Mouse (Mus musculus) kidney, embryonic 14.5 days (tissue): ENCODE data around the gene Kif26b. TPM values are rescaled to one million over a fixed set of nuclear protein-coding genes. Genes with fewer than 3 reads are reported as not detected.

Source experiments
- ATAC-seq: fragments of 200-750 bp; cut with Nextera tagmentation; 2 replicates; pipeline ENCODE4 v1.8.0; 2017; ENCODE audit warnings: moderate number of reproducible peaks, mild to moderate bottlenecking, moderate TSS enrichment, moderate library complexity; ENCODE audit not compliant: low FRiP score, low TSS enrichment
- H3K27ac ChIP-seq: fragments of 300-500 bp; sonication (generic); 2 replicates; pipeline ENCODE4 v1.5.1; 2014; ENCODE audit warnings: low read depth, mild to moderate bottlenecking, low read length, moderate library complexity, mixed read lengths
- H3K27me3 ChIP-seq: fragments of 300-500 bp; sonication (generic); 2 replicates; pipeline ENCODE4 v1.6.1; 2014; ENCODE audit warnings: mild to moderate bottlenecking, low read length; ENCODE audit not compliant: control insufficient read depth, insufficient read depth
- H3K36me3 ChIP-seq: fragments of 300-500 bp; sonication (generic); 2 replicates; pipeline ENCODE4 v1.6.1; 2014; ENCODE audit warnings: low read length, mixed read lengths; ENCODE audit not compliant: control insufficient read depth, insufficient read depth
- H3K4me1 ChIP-seq: fragments of 300-500 bp; sonication (generic); 2 replicates; pipeline ENCODE4 v1.6.1; 2014; ENCODE audit warnings: low read length, mixed read lengths; ENCODE audit not compliant: control insufficient read depth, insufficient read depth
- H3K4me2 ChIP-seq: fragments of 300-500 bp; sonication (generic); replicated peaks from 2 replicates; pipeline ENCODE4 v1.6.1; 2014; ENCODE audit warnings: low read depth, mild to moderate bottlenecking, low read length
- H3K4me3 ChIP-seq: fragments of 300-500 bp; sonication (generic); 2 replicates; pipeline ENCODE4 v1.5.1; 2014; ENCODE audit warnings: mild to moderate bottlenecking, low read length
- H3K9ac ChIP-seq: fragments of 300-500 bp; sonication (generic); 2 replicates; pipeline ENCODE4 v1.6.1; 2014; ENCODE audit warnings: low read depth, mild to moderate bottlenecking, low read length, moderate library complexity
- H3K9me3 ChIP-seq: fragments of 300-500 bp; sonication (generic); 2 replicates; pipeline ENCODE4 v1.6.1; 2016; ENCODE audit warnings: low read length; ENCODE audit not compliant: control insufficient read depth
- WGBS: fragments of 180-500 bp; shearing (Covaris S2); extraction: QIAGEN DNeasy Blood & Tissue Kit; methylation state at CpG from one replicate; pipeline ENCODE4 v1.1.7; 2014; 5-methylcytosine and 5-hydroxymethylcytosine counted together
- polyA plus RNA-seq: library from polyadenylated mRNA; unstranded; fragments of >200 nt; fragmentation: Nextera tagmentation; extraction: Ambion mirVana; gene quantifications from 2 replicates; pipeline ENCODE4 v1.2.1, GENCODE M21; 2014

Gene Kif26b
- polyA plus RNA-seq, 1 experiment from 2014 or later: 22.9 TPM

- Histone ChIP-seq H3K27me3 (no peaks in the 10 kb centered on the region), H3K9ac (no peak overlapping the region), H3K27ac (no peak overlapping the region), H3K4me2 (no peak overlapping the region), H3K4me3 (no peak overlapping the region), H3K9me3 (no peaks in the 10 kb centered on the region), H3K4me1 (0 out of 2 replicates have a peak, but pooled peaks cover 3% of the 10 kb centered on the region), H3K36me3 (no peaks in the 10 kb centered on the region)
- no peak for ATAC-seq
- 3% methylated on average over 5 of the region's 5 CpGs for WGBS
Measured at GRCm38 (mm10) chr1:178798333-178798732, 269.4 kb downstream of the Kif26b start.

GRCm38 (mm10) chr1:178798886-178799285, 270.0 kb downstream of the Kif26b start:
- 85% methylated on average over 8 of the region's 8 CpGs for WGBS
- Histone ChIP-seq H3K4me1 (0 out of 2 replicates have a peak, but pooled peaks cover 3% of the 10 kb centered on the region), H3K27me3 (no peaks in the 10 kb centered on the region), H3K4me3 (no peak overlapping the region), H3K4me2 (no peak overlapping the region), H3K36me3 (no peaks in the 10 kb centered on the region), H3K9me3 (no peaks in the 10 kb centered on the region), H3K9ac (no peak overlapping the region), H3K27ac (no peak overlapping the region)
- no peak for ATAC-seq

GRCm38 (mm10) chr1:178799836-178800552, 271.1 kb downstream of the Kif26b start:
- no peaks in the 10 kb centered on the region for H3K36me3 ChIP-seq
- no peaks in the 10 kb centered on the region for H3K27me3 ChIP-seq
- no peaks in the 10 kb centered on the region for H3K9me3 ChIP-seq
- H3K4me1 ChIP-seq: 0 out of 2 replicates have a peak, but pooled peaks cover 3% of the 10 kb centered on the region
- no peak overlapping the region for H3K27ac ChIP-seq
- H3K4me3 ChIP-seq: no peak overlapping the region
- 82% methylated on average over 11 of the region's 11 CpGs for WGBS
- ATAC-seq: no peak
- no peak overlapping the region for H3K4me2 ChIP-seq
- no peak overlapping the region for H3K9ac ChIP-seq

- H3K27ac ChIP-seq: no peak overlapping the region
- no peak overlapping the region for H3K4me2 ChIP-seq
- ATAC-seq: no peak
- 57% methylated on average over 3 of the region's 3 CpGs for WGBS
- no peaks in the 10 kb centered on the region for H3K9me3 ChIP-seq
- H3K9ac ChIP-seq: no peak overlapping the region
- no peaks in the 10 kb centered on the region for H3K36me3 ChIP-seq
- no peak overlapping the region for H3K4me3 ChIP-seq
- 0 out of 2 replicates have a peak, but pooled peaks cover 3% of the 10 kb centered on the region for H3K4me1 ChIP-seq
- H3K27me3 ChIP-seq: no peaks in the 10 kb centered on the region
Measured at GRCm38 (mm10) chr1:178803155-178803554, 274.2 kb downstream of the Kif26b start.

- Histone ChIP-seq H3K36me3 (peaks cover 3% of the 10 kb centered on the region; the same call in 1 of the 2 replicates), H3K27ac (no peak overlapping the region), H3K4me3 (no peak overlapping the region), H3K27me3 (no peaks in the 10 kb centered on the region), H3K9me3 (no peaks in the 10 kb centered on the region), H3K4me2 (no peak overlapping the region), H3K9ac (no peak overlapping the region), H3K4me1 (0 out of 2 replicates have a peak, but pooled peaks cover 9% of the 10 kb centered on the region)
- no peak for ATAC-seq
- 80% methylated on average over 6 of the region's 6 CpGs for WGBS
Measured at GRCm38 (mm10) chr1:178817476-178817875, 288.6 kb downstream of the Kif26b start.

GRCm38 (mm10) chr1:178819060-178819459, 290.1 kb downstream of the Kif26b start:
- Histone ChIP-seq H3K27me3 (no peaks in the 10 kb centered on the region), H3K4me3 (no peak overlapping the region), H3K9me3 (no peaks in the 10 kb centered on the region), H3K9ac (no peak overlapping the region), H3K27ac (no peak overlapping the region), H3K4me1 (0 out of 2 replicates have a peak, but pooled peaks cover 9% of the 10 kb centered on the region), H3K36me3 (peaks cover 3% of the 10 kb centered on the region; the same call in 1 of the 2 replicates), H3K4me2 (no peak overlapping the region)
- 88% methylated on average over 7 of the region's 7 CpGs for WGBS
- ATAC-seq: no peak

GRCm38 (mm10) chr1:178820079-178820478, 291.2 kb downstream of the Kif26b start:
- Histone ChIP-seq H3K9me3 (no peaks in the 10 kb centered on the region), H3K36me3 (peaks cover 3% of the 10 kb centered on the region; the same call in 1 of the 2 replicates), H3K9ac (no peak overlapping the region), H3K4me1 (0 out of 2 replicates have a peak, but pooled peaks cover 9% of the 10 kb centered on the region), H3K27me3 (no peaks in the 10 kb centered on the region), H3K4me2 (no peak overlapping the region), H3K27ac (no peak overlapping the region), H3K4me3 (no peak overlapping the region)
- WGBS: 84% methylated on average over 3 of the region's 3 CpGs
- ATAC-seq: no peak

- 60% methylated on average over 14 of the region's 14 CpGs for WGBS
- Histone ChIP-seq H3K4me2 (no peak overlapping the region), H3K36me3 (peaks cover 3% of the 10 kb centered on the region; the same call in 1 of the 2 replicates), H3K27me3 (no peaks in the 10 kb centered on the region), H3K9ac (no peak overlapping the region), H3K4me3 (no peak overlapping the region), H3K9me3 (no peaks in the 10 kb centered on the region), H3K4me1 (0 out of 2 replicates have a peak, but pooled peaks cover 9% of the 10 kb centered on the region), H3K27ac (no peak overlapping the region)
- peak; percentile 72 for ATAC-seq
Measured at GRCm38 (mm10) chr1:178820556-178821435, 291.9 kb downstream of the Kif26b start.
